Mouse (Mus musculus): ENCODE measurements at regions not wholly inside any gene's neighbourhood (a gene's known extent, or its start where the extent isn't known, plus 50 kb on each side); places are given as distances from the start of the nearest gene placed in this dataset.

- Histone ChIP-seq H3K4me1 (replicated peaks; ENCODE audit: control insufficient read depth, insufficient read depth, low read length) (peaks cover 12% of the 10 kb centered on the region), H3K4me3 (replicated peaks; ENCODE audit: low read length) (no peak overlapping the region), H3K9me3 (ENCODE audit: control insufficient read depth, low read length) (no peaks in the 10 kb centered on the region; the same call in 1 of the 2 replicates), H3K27ac (ENCODE audit: low read length) (no peak overlapping the region), H3K4me2 (ENCODE audit: low read length) (no peak overlapping the region), H3K27me3 (replicated peaks; ENCODE audit: control insufficient read depth, insufficient read depth, low read length) (no peaks in the 10 kb centered on the region), H3K36me3 (ENCODE audit: control insufficient read depth, insufficient read depth) (no peaks in the 10 kb centered on the region), H3K9ac (replicated peaks; ENCODE audit: low read depth, low read length) (no peak overlapping the region)
- WGBS: 30% methylated on average over 3 of the region's 3 CpGs
- ATAC-seq: peak; percentile 23; the same call in 1 of the 2 replicates
Measured at GRCm38 (mm10) chr3:137482546-137482945, 138.9 kb upstream of the Ddit4l start.

GRCm38 (mm10) chr3:137482971-137483370 lies 138.4 kb upstream of the Ddit4l start:
- Histone ChIP-seq H3K27me3 (replicated peaks; ENCODE audit: control insufficient read depth, insufficient read depth, low read length) (no peaks in the 10 kb centered on the region), H3K9me3 (ENCODE audit: control insufficient read depth, low read length) (no peaks in the 10 kb centered on the region), H3K4me1 (replicated peaks; ENCODE audit: control insufficient read depth, insufficient read depth, low read length) (peaks cover 12% of the 10 kb centered on the region), H3K9ac (replicated peaks; ENCODE audit: low read depth, low read length) (no peak overlapping the region), H3K36me3 (ENCODE audit: control insufficient read depth, insufficient read depth) (no peaks in the 10 kb centered on the region), H3K27ac (ENCODE audit: low read length) (no peak overlapping the region), H3K4me2 (ENCODE audit: low read length) (no peak overlapping the region), H3K4me3 (replicated peaks; ENCODE audit: low read length) (no peak overlapping the region)
- 12% methylated on average over 4 of the region's 4 CpGs for WGBS
- peak; percentile 67; the same call in 1 of the 2 replicates for ATAC-seq

DNA sequence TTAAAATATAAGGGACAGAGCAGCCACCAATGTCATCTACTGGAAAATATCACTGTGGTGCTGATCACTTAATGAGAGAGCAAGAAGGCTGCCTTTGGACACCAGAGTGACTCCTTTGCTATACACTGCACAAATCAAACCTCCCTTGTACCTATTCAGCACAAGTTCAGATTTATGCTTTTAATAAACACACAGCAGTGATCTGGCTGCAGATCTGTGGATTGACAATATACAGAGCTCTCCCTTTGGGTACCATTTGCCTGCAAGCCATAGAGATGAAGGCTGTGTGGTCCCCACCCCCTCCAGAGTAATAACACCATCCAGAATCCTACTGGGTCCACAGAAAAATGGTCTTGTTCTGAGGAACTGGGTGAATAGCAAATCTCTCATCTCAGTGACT lies 131.8 kb upstream of the Ddit4l start:
- ATAC-seq: no peak
- no peak overlapping the region for H3K4me3 ChIP-seq (replicated peaks; ENCODE audit: low read length)
- no peak overlapping the region for H3K9ac ChIP-seq (replicated peaks; ENCODE audit: low read depth, low read length)
- H3K9me3 ChIP-seq (ENCODE audit: control insufficient read depth, low read length): no peaks in the 10 kb centered on the region
- H3K4me1 ChIP-seq (replicated peaks; ENCODE audit: control insufficient read depth, insufficient read depth, low read length): no peaks in the 10 kb centered on the region
- no peak overlapping the region for H3K27ac ChIP-seq (ENCODE audit: low read length)
- no peak overlapping the region for H3K4me2 ChIP-seq (ENCODE audit: low read length)
- no peaks in the 10 kb centered on the region for H3K36me3 ChIP-seq (ENCODE audit: control insufficient read depth, insufficient read depth)
- H3K27me3 ChIP-seq (replicated peaks; ENCODE audit: control insufficient read depth, insufficient read depth, low read length): no peaks in the 10 kb centered on the region

DNA sequence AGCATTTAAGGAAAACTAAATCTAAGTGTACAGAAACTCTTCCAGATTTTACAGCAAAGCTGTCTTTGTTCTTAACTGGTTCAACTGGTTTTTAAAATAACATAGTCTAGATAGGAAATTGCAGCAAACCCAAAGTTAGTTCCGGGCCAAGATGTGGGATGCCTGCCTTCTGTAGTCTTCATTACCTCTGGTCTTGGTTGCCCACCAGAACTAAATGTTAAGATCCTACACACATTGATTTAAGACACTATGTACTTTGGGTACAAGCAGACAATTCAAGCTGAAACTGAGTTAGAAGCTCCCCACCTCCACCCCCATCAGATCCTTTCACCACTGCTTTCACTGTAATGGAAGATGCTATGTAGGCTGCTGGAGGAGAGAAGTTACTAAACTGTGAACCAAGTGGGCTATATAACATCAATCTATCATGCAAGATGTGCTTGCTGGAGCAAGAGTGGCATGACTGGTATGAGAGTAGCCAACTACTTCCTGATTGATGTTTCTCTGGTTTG lies 129.8 kb upstream of the Ddit4l start:
- no peaks in the 10 kb centered on the region for H3K9me3 ChIP-seq (ENCODE audit: control insufficient read depth, low read length)
- no peak overlapping the region for H3K4me3 ChIP-seq (replicated peaks; ENCODE audit: low read length)
- H3K27ac ChIP-seq (ENCODE audit: low read length): no peak overlapping the region
- no peaks in the 10 kb centered on the region for H3K4me1 ChIP-seq (replicated peaks; ENCODE audit: control insufficient read depth, insufficient read depth, low read length)
- no peaks in the 10 kb centered on the region for H3K36me3 ChIP-seq (ENCODE audit: control insufficient read depth, insufficient read depth)
- H3K27me3 ChIP-seq (replicated peaks; ENCODE audit: control insufficient read depth, insufficient read depth, low read length): no peaks in the 10 kb centered on the region
- no peak overlapping the region for H3K9ac ChIP-seq (replicated peaks; ENCODE audit: low read depth, low read length)
- H3K4me2 ChIP-seq (ENCODE audit: low read length): no peak overlapping the region
- no peak for ATAC-seq
- 100% methylated on average over 1 of the region's 1 CpGs for WGBS

DNA sequence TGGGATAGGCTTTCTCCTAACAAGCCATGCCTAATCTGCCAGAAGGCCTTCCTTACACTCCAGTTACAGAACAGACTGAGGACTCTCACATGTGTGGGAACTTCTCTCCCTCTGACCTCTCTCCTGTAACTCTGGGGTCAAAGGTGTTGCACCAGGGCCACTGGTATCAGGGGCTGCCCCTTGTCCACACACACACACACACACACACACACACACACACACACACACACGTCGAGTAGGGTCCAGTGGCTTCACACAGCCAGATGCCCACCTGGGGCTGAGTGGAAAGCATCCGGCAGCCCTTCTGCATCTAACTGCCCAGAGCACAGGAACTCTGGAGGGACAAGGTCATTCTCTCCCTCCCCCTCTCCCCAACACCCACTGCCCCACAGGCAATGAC lies 123.1 kb upstream of the Ddit4l start:
- no peak overlapping the region for H3K27ac ChIP-seq (ENCODE audit: low read length)
- no peaks in the 10 kb centered on the region for H3K36me3 ChIP-seq (ENCODE audit: control insufficient read depth, insufficient read depth)
- no peak overlapping the region for H3K9ac ChIP-seq (replicated peaks; ENCODE audit: low read depth, low read length)
- H3K9me3 ChIP-seq (ENCODE audit: control insufficient read depth, low read length): no peaks in the 10 kb centered on the region
- H3K4me1 ChIP-seq (replicated peaks; ENCODE audit: control insufficient read depth, insufficient read depth, low read length): no peaks in the 10 kb centered on the region
- WGBS: 45% methylated on average over 3 of the region's 3 CpGs
- no peaks in the 10 kb centered on the region for H3K27me3 ChIP-seq (replicated peaks; ENCODE audit: control insufficient read depth, insufficient read depth, low read length)
- ATAC-seq: no peak
- H3K4me3 ChIP-seq (replicated peaks; ENCODE audit: low read length): no peak overlapping the region
- no peak overlapping the region for H3K4me2 ChIP-seq (ENCODE audit: low read length)

DNA sequence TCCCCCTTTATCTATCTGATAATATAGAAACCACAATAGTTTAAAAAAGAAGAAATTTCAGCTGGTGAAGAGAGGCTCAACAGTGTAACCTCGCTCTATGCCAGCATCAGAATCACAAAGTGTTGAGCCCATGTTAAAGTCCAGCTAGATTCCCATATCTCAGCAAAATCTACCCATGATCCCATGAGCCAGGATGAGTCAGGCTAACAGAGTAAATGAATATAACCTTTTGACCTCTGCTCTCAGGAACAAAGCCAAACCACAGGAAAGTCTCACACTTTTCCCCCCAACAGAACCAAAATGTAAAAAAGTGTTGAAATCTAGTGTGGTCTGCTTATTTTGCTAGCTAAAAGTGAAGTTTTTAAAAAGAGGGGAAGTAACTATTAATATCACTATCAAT lies 110.1 kb upstream of the Ddit4l start:
- Histone ChIP-seq H3K36me3 (ENCODE audit: control insufficient read depth, insufficient read depth) (no peaks in the 10 kb centered on the region), H3K9me3 (ENCODE audit: control insufficient read depth, low read length) (no peaks in the 10 kb centered on the region), H3K27me3 (replicated peaks; ENCODE audit: control insufficient read depth, insufficient read depth, low read length) (no peaks in the 10 kb centered on the region), H3K4me3 (replicated peaks; ENCODE audit: low read length) (no peak overlapping the region), H3K4me2 (ENCODE audit: low read length) (no peak overlapping the region), H3K9ac (replicated peaks; ENCODE audit: low read depth, low read length) (no peak overlapping the region), H3K4me1 (replicated peaks; ENCODE audit: control insufficient read depth, insufficient read depth, low read length) (peaks cover 9% of the 10 kb centered on the region), H3K27ac (ENCODE audit: low read length) (no peak overlapping the region)
- ATAC-seq: no peak
- whole genome bisulfite sequencing: 97% methylated on average over 1 of the region's 1 CpGs

GRCm38 (mm10) chr3:137512411-137512810 lies 109.0 kb upstream of the Ddit4l start:
- H3K36me3 ChIP-seq (ENCODE audit: control insufficient read depth, insufficient read depth): no peaks in the 10 kb centered on the region
- H3K4me1 ChIP-seq (replicated peaks; ENCODE audit: control insufficient read depth, insufficient read depth, low read length): peaks cover 9% of the 10 kb centered on the region
- H3K9me3 ChIP-seq (ENCODE audit: control insufficient read depth, low read length): no peaks in the 10 kb centered on the region
- H3K27ac ChIP-seq (ENCODE audit: low read length): no peak overlapping the region
- H3K4me3 ChIP-seq (replicated peaks; ENCODE audit: low read length): no peak overlapping the region
- H3K9ac ChIP-seq (replicated peaks; ENCODE audit: low read depth, low read length): no peak overlapping the region
- 63% methylated on average over 2 of the region's 2 CpGs for WGBS
- ATAC-seq: no peak
- no peak overlapping the region for H3K4me2 ChIP-seq (ENCODE audit: low read length)
- no peaks in the 10 kb centered on the region for H3K27me3 ChIP-seq (replicated peaks; ENCODE audit: control insufficient read depth, insufficient read depth, low read length)

- H3K27ac ChIP-seq (ENCODE audit: low read length): no peak overlapping the region; the same call in 1 of the 2 replicates
- ATAC-seq: peak; percentile 58
- H3K9me3 ChIP-seq (ENCODE audit: control insufficient read depth, low read length): no peaks in the 10 kb centered on the region
- H3K4me3 ChIP-seq (replicated peaks; ENCODE audit: low read length): no peak overlapping the region
- WGBS: 41% methylated on average over 6 of the region's 6 CpGs
- H3K36me3 ChIP-seq (ENCODE audit: control insufficient read depth, insufficient read depth): no peaks in the 10 kb centered on the region
- no peak overlapping the region for H3K9ac ChIP-seq (replicated peaks; ENCODE audit: low read depth, low read length)
- H3K4me1 ChIP-seq (replicated peaks; ENCODE audit: control insufficient read depth, insufficient read depth, low read length): peaks cover 13% of the 10 kb centered on the region
- H3K27me3 ChIP-seq (replicated peaks; ENCODE audit: control insufficient read depth, insufficient read depth, low read length): no peaks in the 10 kb centered on the region
- 0 out of 2 replicates have a peak overlapping the region, but pooled peaks have one; percentile 2 for H3K4me2 ChIP-seq (ENCODE audit: low read length)
Measured at GRCm38 (mm10) chr3:137513026-137513425, 108.4 kb upstream of the Ddit4l start.

- no peak overlapping the region for H3K9ac ChIP-seq (replicated peaks; ENCODE audit: low read depth, low read length)
- no peak for ATAC-seq
- no peaks in the 10 kb centered on the region for H3K36me3 ChIP-seq (ENCODE audit: control insufficient read depth, insufficient read depth)
- no peaks in the 10 kb centered on the region for H3K9me3 ChIP-seq (ENCODE audit: control insufficient read depth, low read length)
- no peak overlapping the region for H3K4me3 ChIP-seq (replicated peaks; ENCODE audit: low read length)
- H3K27me3 ChIP-seq (replicated peaks; ENCODE audit: control insufficient read depth, insufficient read depth, low read length): no peaks in the 10 kb centered on the region
- no peak overlapping the region for H3K27ac ChIP-seq (ENCODE audit: low read length)
- whole genome bisulfite sequencing: 96% methylated on average over 2 of the region's 2 CpGs
- no peak overlapping the region for H3K4me2 ChIP-seq (ENCODE audit: low read length)
- H3K4me1 ChIP-seq (replicated peaks; ENCODE audit: control insufficient read depth, insufficient read depth, low read length): peaks cover 13% of the 10 kb centered on the region
Measured at GRCm38 (mm10) chr3:137514238-137514637, 107.2 kb upstream of the Ddit4l start.

GRCm38 (mm10) chr3:137517433-137517832 lies 104.0 kb upstream of the Ddit4l start:
- WGBS: 49% methylated on average over 4 of the region's 4 CpGs
- Histone ChIP-seq H3K4me3 (replicated peaks; ENCODE audit: low read length) (no peak overlapping the region), H3K36me3 (ENCODE audit: control insufficient read depth, insufficient read depth) (no peaks in the 10 kb centered on the region), H3K9me3 (ENCODE audit: control insufficient read depth, low read length) (no peaks in the 10 kb centered on the region), H3K9ac (replicated peaks; ENCODE audit: low read depth, low read length) (no peak overlapping the region), H3K27ac (ENCODE audit: low read length) (no peak overlapping the region), H3K27me3 (replicated peaks; ENCODE audit: control insufficient read depth, insufficient read depth, low read length) (no peaks in the 10 kb centered on the region), H3K4me1 (replicated peaks; ENCODE audit: control insufficient read depth, insufficient read depth, low read length) (peaks cover 10% of the 10 kb centered on the region), H3K4me2 (ENCODE audit: low read length) (no peak overlapping the region)
- peak; percentile 65; the same call in 1 of the 2 replicates for ATAC-seq
